Mouse (Mus musculus) olfactory bulb, adult 2 months (tissue): ENCODE results near the gene Iqcf4. TPM values are rescaled to one million over a fixed set of nuclear protein-coding genes. Genes with fewer than 3 reads are reported as not detected.
"Not testable (repeated sequence)": the region's sequence is repeated elsewhere in the genome, so short reads cannot be mapped to it uniquely, and the experiment has no call there.

Experiments
- H3K27ac ChIP-seq: fragments of 200-500 bp; 2 replicates; pipeline ENCODE4 v1.5.1; 2012; ENCODE audit warnings: low read depth, low read length; ENCODE audit not compliant: insufficient read depth
- H3K4me1 ChIP-seq: fragments of 200-500 bp; 2 replicates; pipeline ENCODE4 v1.6.1; 2012; ENCODE audit warnings: low read length; ENCODE audit not compliant: control insufficient read depth, insufficient read depth
- H3K4me3 ChIP-seq: fragments of 200-500 bp; 2 replicates; pipeline ENCODE4 v1.5.1; 2012; ENCODE audit warnings: mild to moderate bottlenecking, low read depth, low read length, moderate library complexity; ENCODE audit not compliant: insufficient read depth
- CTCF ChIP-seq: fragments of 200-500 bp; IDR thresholded peaks from 2 replicates; pipeline ENCODE4 v1.5.1; 2012; ENCODE audit warnings: low read depth, mild to moderate bottlenecking, low read length, moderate library complexity; ENCODE audit not compliant: insufficient read depth
- POLR2A ChIP-seq: fragments of 200-500 bp; IDR thresholded peaks from 2 replicates; pipeline ENCODE4 v1.6.1; 2012; ENCODE audit warnings: mild to moderate bottlenecking, low read depth, low read length, moderate library complexity; ENCODE audit not compliant: insufficient read depth
- WGBS: fragments of 180-500 bp; shearing (Covaris S2); methylation state at CpG from one replicate; pipeline ENCODE4 v1.1.7; 2018; 5-methylcytosine and 5-hydroxymethylcytosine counted together
- polyA plus RNA-seq: library from polyadenylated mRNA; stranded (reverse); fragments of >200 nt; gene quantifications from 2 replicates; pipeline ENCODE4 v1.2.4, GENCODE M21; 2012; ENCODE audit warnings: low replicate concordance; ENCODE audit not compliant: missing spikeins, insufficient read depth, insufficient read length

Iqcf4 gene
- not detected in 2 replicates for polyA plus RNA-seq

DNA sequence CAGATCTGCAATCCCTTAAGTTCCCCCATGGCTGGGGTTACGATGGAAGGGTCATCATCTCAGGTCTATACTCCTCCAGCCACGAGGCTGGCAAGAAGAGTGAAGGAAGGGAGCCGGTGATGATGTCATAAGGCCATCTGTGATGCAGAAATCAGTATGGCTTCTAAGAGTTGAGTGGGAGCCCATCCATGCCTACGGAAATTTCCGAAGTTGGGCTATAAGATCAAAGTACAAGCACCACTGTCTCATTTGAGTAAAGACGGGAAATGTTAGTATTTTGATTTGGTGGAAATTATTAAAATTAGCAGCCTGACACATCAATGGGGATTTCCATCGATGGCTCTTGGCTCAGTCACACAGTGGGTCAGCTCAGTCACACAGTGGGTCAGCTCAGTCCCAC, at the start of gene Iqcf4:
Gene Iqcf4, minus strand, starts transcription at position 101 of the 400 bp plus-strand sequence.
- no peak for TF ChIP-seq CTCF
- TF ChIP-seq POLR2A, result no peak
- no peak within 1 kb of the TSS for H3K4me3 ChIP-seq
- H3K27ac ChIP-seq, result no peak within 1 kb of the TSS
- WGBS, result 89% methylated on average over 7 of the region's 7 CpGs
- H3K4me1 ChIP-seq, result no peaks in the 10 kb centered on the region

GRCm38 (mm10) chr9:106617496-106617895, 46.7 kb upstream of the Iqcf4 start:
- Histone ChIP-seq H3K4me1 (no peaks in the 10 kb centered on the region), H3K27ac (no peak overlapping the region), H3K4me3 (no peak overlapping the region)
- TF ChIP-seq CTCF (no peak), POLR2A (no peak)
- WGBS, result 93% methylated on average over 3 of the region's 3 CpGs

- TF ChIP-seq CTCF (no peak), POLR2A (no peak)
- H3K4me3 ChIP-seq, result no peak overlapping the region
- H3K4me1 ChIP-seq, result no peaks in the 10 kb centered on the region
- 80% methylated on average over 9 of the region's 9 CpGs for WGBS
- no peak overlapping the region for H3K27ac ChIP-seq
These were observed 45.5 kb upstream of the Iqcf4 start for GRCm38 (mm10) chr9:106616306-106616705.

GRCm38 (mm10) chr9:106614616-106615015, 43.8 kb upstream of the Iqcf4 start:
- no peak overlapping the region for H3K27ac ChIP-seq
- TF ChIP-seq CTCF (no peak), POLR2A (no peak)
- H3K4me3 ChIP-seq, result no peak overlapping the region
- 46% methylated on average over 3 of the region's 3 CpGs for WGBS
- no peaks in the 10 kb centered on the region for H3K4me1 ChIP-seq

GRCm38 (mm10) chr9:106613951-106614350, 43.2 kb upstream of the Iqcf4 start:
- Histone ChIP-seq H3K4me3 (no peak overlapping the region), H3K27ac (no peak overlapping the region), H3K4me1 (no peaks in the 10 kb centered on the region)
- TF ChIP-seq POLR2A (no peak), CTCF (no peak)
- 76% methylated on average over 2 of the region's 2 CpGs for WGBS

DNA sequence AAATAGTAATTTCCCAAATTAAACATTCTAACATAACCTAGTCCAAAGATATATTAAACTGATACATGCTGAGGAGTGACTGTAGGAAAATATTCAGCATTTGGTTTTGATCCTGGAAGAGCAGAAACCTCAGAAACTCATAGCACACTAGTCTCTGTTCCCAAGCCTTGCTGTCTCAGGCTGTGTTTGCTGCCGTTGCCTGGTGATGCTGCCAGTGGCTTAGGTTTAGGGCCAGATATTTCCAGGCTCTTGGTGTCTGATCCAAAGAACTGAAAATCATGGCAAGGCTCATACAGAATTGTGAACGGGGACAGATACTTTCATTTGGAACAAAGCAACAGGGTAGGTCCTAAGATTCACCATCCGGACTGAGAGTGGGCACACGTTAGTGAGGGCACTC, 39.9 kb upstream of the Iqcf4 start:
- Histone ChIP-seq H3K4me3 (no peak overlapping the region), H3K27ac (no peak overlapping the region), H3K4me1 (no peaks in the 10 kb centered on the region)
- WGBS, result 64% methylated on average over 4 of the region's 4 CpGs
- no peak for TF ChIP-seq CTCF
- TF ChIP-seq POLR2A, result no peak

GRCm38 (mm10) chr9:106600546-106600945, 29.8 kb upstream of the Iqcf4 start:
- peaks cover 8% of the 10 kb centered on the region for H3K4me1 ChIP-seq
- 15% methylated on average over 8 of the region's 8 CpGs for WGBS
- H3K4me3 ChIP-seq, result no peak overlapping the region
- H3K27ac ChIP-seq, result no peak overlapping the region
- TF ChIP-seq CTCF, result peak; percentile 41; the same call in 1 of the 2 replicates
- TF ChIP-seq POLR2A, result no peak

DNA sequence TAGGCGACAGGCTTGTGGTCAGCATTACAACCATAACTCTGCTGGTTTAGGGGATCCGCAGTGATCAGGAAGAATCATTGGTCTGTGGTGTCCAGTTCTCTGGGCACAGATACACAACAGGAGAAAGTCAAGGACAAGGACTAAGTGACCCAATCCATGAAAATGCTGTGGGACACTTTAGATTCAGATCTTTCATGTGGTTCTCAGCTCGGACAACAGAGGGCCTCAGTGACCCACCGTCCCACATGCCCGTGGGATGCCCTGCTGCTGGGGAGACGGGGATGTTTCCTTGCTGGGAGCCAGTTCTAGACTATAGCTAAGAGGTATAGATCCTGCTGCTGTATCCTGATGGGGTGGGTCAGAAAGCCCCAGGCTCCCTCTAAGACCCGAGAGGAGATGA, 27.7 kb upstream of the Iqcf4 start:
- 57% methylated on average over 7 of the region's 7 CpGs for whole genome bisulfite sequencing
- H3K4me3 ChIP-seq, result no peak overlapping the region
- H3K27ac ChIP-seq, result no peak overlapping the region
- peaks cover 16% of the 10 kb centered on the region for H3K4me1 ChIP-seq
- no peak for TF ChIP-seq CTCF
- no peak for TF ChIP-seq POLR2A

- Histone ChIP-seq H3K27ac (peak overlapping the region; percentile 91), H3K4me1 (peaks cover 16% of the 10 kb centered on the region), H3K4me3 (no peak overlapping the region)
- WGBS, result 29% methylated on average over 7 of the region's 7 CpGs
- TF ChIP-seq POLR2A, result no peak
- TF ChIP-seq CTCF, result no peak
These were observed 25.0 kb upstream of the Iqcf4 start for GRCm38 (mm10) chr9:106595836-106596235.

- H3K4me3 ChIP-seq, result not testable (repeated sequence)
- H3K27ac ChIP-seq, result peak overlapping the region; percentile 91
- H3K4me1 ChIP-seq, result peaks cover 16% of the 10 kb centered on the region
- WGBS, result 15% methylated on average over 4 of the region's 4 CpGs
These were observed 24.6 kb upstream of the Iqcf4 start for GRCm38 (mm10) chr9:106595402-106595801.
